Mouse (Mus musculus): Measurements from ENCODE around the gene 3110009E18Rik.

Gene 3110009E18Rik

GRCm38 (mm10) chr1:120105556-120105959 is 15.4 kb upstream of the 3110009E18Rik start:
- peak; percentile 72 to 76 for DNase-seq

GRCm38 (mm10) chr1:120109741-120110432 is 11.1 kb upstream of the 3110009E18Rik start:
- peak; percentile 76 to 90 for DNase-seq

GRCm38 (mm10) chr1:120111766-120112165 is 9.2 kb upstream of the 3110009E18Rik start:
- peak; percentile 27 to 76 for DNase-seq

- DNase-seq: no peak
Observed at GRCm38 (mm10) chr1:120112251-120113187, 8.5 kb upstream of the 3110009E18Rik start.

- peak; percentile 75 to 87 for DNase-seq
Observed at GRCm38 (mm10) chr1:120115671-120116081, 5.3 kb upstream of the 3110009E18Rik start.

GRCm38 (mm10) chr1:120116106-120116505 is 4.9 kb upstream of the 3110009E18Rik start:
- DNase-seq: peak; percentile 82 to 91

GRCm38 (mm10) chr1:120118854-120119253 is 2.1 kb upstream of the 3110009E18Rik start:
- no peak for DNase-seq

GRCm38 (mm10) chr1:120119389-120119788 is 1.6 kb upstream of the 3110009E18Rik start:
- DNase-seq: no peak

GRCm38 (mm10) chr1:120120141-120120968 is 632 bp upstream of the 3110009E18Rik start:
- DNase-seq: peak; percentile 80 to 89

- DNase-seq: no peak
Observed at GRCm38 (mm10) chr1:120121930-120122530, 1.0 kb downstream of the 3110009E18Rik start.

GRCm38 (mm10) chr1:120122634-120123383 is 1.8 kb downstream of the 3110009E18Rik start:
- DNase-seq: no peak

- DNase-seq: peak; percentile 31 to 65
Observed at GRCm38 (mm10) chr1:120124839-120125238, 3.9 kb downstream of the 3110009E18Rik start.

GRCm38 (mm10) chr1:120125471-120125870 is 4.5 kb downstream of the 3110009E18Rik start:
- DNase-seq: peak in 1 of 2 experiments; percentile 24

GRCm38 (mm10) chr1:120126318-120126717 is 5.3 kb downstream of the 3110009E18Rik start:
- DNase-seq: peak; percentile 20 to 60

GRCm38 (mm10) chr1:120132376-120132775 is 11.4 kb downstream of the 3110009E18Rik start:
- DNase-seq: no peak

- peak in 1 of 2 experiments; percentile 16 for DNase-seq
Observed at GRCm38 (mm10) chr1:120135934-120136786, 15.2 kb downstream of the 3110009E18Rik start.

- no peak for DNase-seq
Observed at GRCm38 (mm10) chr1:120138923-120139540, 18.0 kb downstream of the 3110009E18Rik start.

- peak in 1 of 2 experiments; percentile 8 for DNase-seq
Observed at GRCm38 (mm10) chr1:120140144-120140693, 19.2 kb downstream of the 3110009E18Rik start.

GRCm38 (mm10) chr1:120142551-120142950 is 21.6 kb downstream of the 3110009E18Rik start:
- DNase-seq: peak; percentile 77 to 81

All from kidney, postnatal 25 days (tissue).